Mouse (Mus musculus) forebrain, embryonic 11.5 days (tissue): Measurements from ENCODE around the gene Iscu. TPM values are rescaled to one million over a fixed set of nuclear protein-coding genes. Genes with fewer than 3 reads are reported as not detected.
"Not testable (repeated sequence)": the region's sequence is repeated elsewhere in the genome, so short reads cannot be mapped to it uniquely, and the experiment has no call there.

ENCODE experiments used
- ATAC-seq: fragments of 200-750 bp; cut with Nextera tagmentation; replicated peaks from 2 replicates; pipeline ENCODE4 v1.8.0; 2017; ENCODE audit warnings: moderate TSS enrichment; ENCODE audit not compliant: low FRiP score
- DNase-seq: peaks from one replicate; pipeline ENCODE4 v3.0.0-alpha.2; 2017; ENCODE audit warnings: low spot score
- H3K27ac ChIP-seq: fragments of 300-500 bp; sonication (generic); 2 replicates; pipeline ENCODE4 v1.5.1; 2014; ENCODE audit warnings: low read depth, low read length
- H3K27me3 ChIP-seq: fragments of 300-500 bp; sonication (generic); 2 replicates; pipeline ENCODE4 v1.6.1; 2014; ENCODE audit warnings: mild to moderate bottlenecking, low read length, mixed read lengths; ENCODE audit not compliant: control insufficient read depth, insufficient read depth
- H3K36me3 ChIP-seq: fragments of 300-500 bp; sonication (generic); 2 replicates; pipeline ENCODE4 v1.6.1; 2014; ENCODE audit warnings: mild to moderate bottlenecking, low read length, moderate library complexity, mixed read lengths; ENCODE audit not compliant: control insufficient read depth, insufficient read depth
- H3K4me1 ChIP-seq: fragments of 300-500 bp; sonication (generic); replicated peaks from 2 replicates; pipeline ENCODE4 v1.6.1; 2014; ENCODE audit warnings: low read length, mixed read lengths; ENCODE audit not compliant: control insufficient read depth, insufficient read depth
- H3K4me2 ChIP-seq: fragments of 300-500 bp; sonication (generic); 2 replicates; pipeline ENCODE4 v1.6.1; 2014; ENCODE audit warnings: low read depth, mild to moderate bottlenecking, low read length, moderate library complexity, mixed read lengths; ENCODE audit not compliant: severe bottlenecking
- H3K4me3 ChIP-seq: fragments of 300-500 bp; sonication (generic); 2 replicates; pipeline ENCODE4 v1.5.1; 2014; ENCODE audit warnings: low read depth, low read length
- H3K9ac ChIP-seq: fragments of 300-500 bp; sonication (generic); 2 replicates; pipeline ENCODE4 v1.6.1; 2014; ENCODE audit warnings: low read length
- H3K9me3 ChIP-seq: fragments of 300-500 bp; sonication (generic); 2 replicates; pipeline ENCODE4 v1.6.1; 2016; ENCODE audit warnings: low read length, mixed read lengths; ENCODE audit not compliant: control insufficient read depth
- WGBS: fragments of 180-500 bp; shearing (Covaris S2); extraction: QIAGEN DNeasy Blood & Tissue Kit; methylation state at CpG from one replicate; pipeline ENCODE4 v1.1.7; 2014; 5-methylcytosine and 5-hydroxymethylcytosine counted together
- polyA plus RNA-seq: library from polyadenylated mRNA; unstranded; fragments of >200 nt; fragmentation: Nextera tagmentation; extraction: Ambion mirVana; gene quantifications from 2 replicates; pipeline ENCODE4 v1.2.1, GENCODE M21; 2014

The Iscu gene
- polyA plus RNA-seq, 1 experiment from 2014 or later, result 99.4 TPM

DNA sequence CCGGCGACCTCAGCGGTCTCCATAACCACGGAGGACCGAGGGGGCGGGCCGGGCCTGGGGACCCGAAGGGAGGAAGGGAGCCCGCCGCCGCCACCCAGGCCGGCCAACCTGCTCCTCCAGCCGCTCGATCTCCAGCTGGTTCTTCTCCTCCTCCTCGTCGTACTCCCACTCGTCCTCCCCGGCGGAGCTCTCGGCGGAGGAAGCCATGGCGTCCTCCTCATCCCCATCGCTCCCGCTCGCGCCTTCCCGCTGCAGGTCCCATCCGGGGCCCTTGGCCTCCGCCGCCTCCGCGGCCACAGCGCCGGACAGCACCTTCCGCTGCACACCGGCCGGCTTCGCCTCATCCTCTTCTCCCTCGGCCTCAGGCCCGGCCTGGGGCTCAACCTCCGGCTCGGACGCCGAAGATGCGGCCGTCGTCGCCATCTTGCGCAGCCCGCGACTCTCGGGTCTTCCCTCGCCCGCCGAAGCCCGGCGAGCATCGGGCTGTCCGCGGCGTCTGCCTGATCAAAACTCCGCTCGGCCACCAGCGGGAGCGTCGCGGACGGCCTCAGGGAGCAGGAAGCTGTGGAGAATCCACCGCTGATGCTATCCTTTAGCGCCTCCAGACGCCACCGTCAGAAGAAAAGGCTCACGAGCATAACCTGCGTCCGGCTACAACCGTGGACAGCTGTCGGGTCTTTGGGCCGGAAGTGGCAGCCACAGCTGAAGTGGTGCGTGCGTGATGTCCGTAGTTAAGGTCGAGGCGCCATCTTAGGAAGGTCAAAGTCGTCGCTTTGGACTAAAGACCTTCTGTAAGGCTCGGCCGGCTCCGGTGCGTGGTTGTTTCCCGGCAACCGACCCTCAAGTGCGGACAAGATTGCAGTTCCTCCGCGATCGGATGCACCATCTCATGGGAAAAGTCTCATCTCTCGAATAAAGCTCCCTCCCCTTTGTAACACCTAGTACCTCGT is 1.1 kb upstream of the Iscu start:
- Histone ChIP-seq H3K9ac (peak overlapping the region; percentile 98), H3K4me3 (peak overlapping the region; percentile 100), H3K27ac (peak overlapping the region; percentile 98), H3K27me3 (no peaks in the 10 kb centered on the region), H3K4me1 (0 out of 2 replicates have a peak, but pooled peaks cover 8% of the 10 kb centered on the region), H3K9me3 (no peaks in the 10 kb centered on the region), H3K4me2 (peak overlapping the region; percentile 70), H3K36me3 (peaks cover 9% of the 10 kb centered on the region; the same call in 1 of the 2 replicates)
- WGBS, result under 1% methylated on average over 94 of the region's 97 CpGs
- peak; percentile 90 for DNase-seq
- ATAC-seq, result peak; percentile 80

DNA sequence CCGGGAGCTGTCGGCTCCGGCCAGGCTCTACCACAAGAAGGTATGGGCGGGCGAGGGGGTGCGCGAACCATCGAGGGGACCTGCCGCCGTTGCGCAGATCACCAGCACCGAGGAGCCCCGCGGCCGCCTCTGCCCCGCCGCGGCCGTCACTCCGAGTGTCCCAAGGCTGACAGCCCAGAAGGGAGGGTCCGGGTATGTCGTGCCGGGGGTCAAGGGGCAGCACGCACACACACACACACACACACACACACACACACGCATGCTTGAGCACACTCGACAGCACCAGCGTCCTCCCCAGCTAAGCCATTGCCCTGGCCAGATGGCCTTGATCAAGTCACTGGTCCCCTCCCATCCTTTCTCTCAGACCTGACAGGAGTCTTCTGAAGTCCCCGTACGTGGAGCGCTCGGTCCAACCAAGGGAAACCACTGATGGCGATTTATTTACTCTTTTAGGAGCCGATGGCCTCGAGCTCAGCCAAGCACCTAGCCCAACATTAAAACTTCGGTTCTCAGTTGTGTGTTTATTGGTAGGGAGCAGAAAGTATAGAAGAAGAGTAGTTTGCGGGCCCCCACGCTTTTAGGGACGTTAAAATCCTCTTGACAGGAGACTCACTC is 464 bp downstream of the Iscu start:
- H3K36me3 ChIP-seq, result peaks cover 12% of the 10 kb centered on the region; the same call in 1 of the 2 replicates
- no peak overlapping the region for H3K27ac ChIP-seq
- no peaks in the 10 kb centered on the region for H3K9me3 ChIP-seq
- DNase-seq (no peak), ATAC-seq (peak; percentile 54)
- H3K9ac ChIP-seq, result peak overlapping the region; percentile 53
- WGBS, result 1% methylated on average over 37 of the region's 38 CpGs
- no peaks in the 10 kb centered on the region for H3K27me3 ChIP-seq
- H3K4me2 ChIP-seq, result peak overlapping the region; percentile 70
- H3K4me1 ChIP-seq, result 0 out of 2 replicates have a peak, but pooled peaks cover 8% of the 10 kb centered on the region
- peak overlapping the region; percentile 100 for H3K4me3 ChIP-seq

DNA sequence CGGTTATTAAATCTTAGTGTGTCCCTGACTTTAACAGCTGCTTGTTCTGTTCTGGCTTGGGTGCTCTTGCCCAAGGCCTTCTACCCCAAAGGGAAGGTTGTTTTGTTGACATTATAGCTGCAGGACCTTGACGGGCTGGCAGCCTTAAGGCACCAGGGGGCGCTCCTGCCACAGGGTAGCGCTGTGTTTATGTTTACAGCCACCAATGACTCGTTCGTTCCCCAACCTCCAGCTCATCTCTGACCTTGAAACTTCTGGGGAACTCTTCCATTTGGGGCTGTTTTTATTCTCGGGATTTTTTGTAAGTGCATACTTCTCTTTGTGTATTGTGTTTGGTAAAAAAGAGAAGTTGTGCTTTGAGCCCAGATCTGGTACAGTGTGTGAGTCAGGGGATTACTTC is 1.1 kb downstream of the Iscu start:
- peak; percentile 92 for DNase-seq
- Histone ChIP-seq H3K4me1 (0 out of 2 replicates have a peak, but pooled peaks cover 8% of the 10 kb centered on the region), H3K4me3 (peak overlapping the region; percentile 100), H3K36me3 (peaks cover 7% of the 10 kb centered on the region; the same call in 1 of the 2 replicates), H3K9me3 (no peaks in the 10 kb centered on the region), H3K27me3 (no peaks in the 10 kb centered on the region), H3K4me2 (peak overlapping the region; percentile 70), H3K9ac (no peak overlapping the region), H3K27ac (no peak overlapping the region)
- no peak for ATAC-seq
- 2% methylated on average over 7 of the region's 7 CpGs for WGBS

- Histone ChIP-seq H3K27ac (no peak overlapping the region), H3K9me3 (no peaks in the 10 kb centered on the region), H3K4me3 (no peak overlapping the region), H3K36me3 (peaks cover 7% of the 10 kb centered on the region; the same call in 1 of the 2 replicates), H3K4me2 (no peak overlapping the region), H3K27me3 (no peaks in the 10 kb centered on the region), H3K4me1 (no peaks in the 10 kb centered on the region), H3K9ac (no peak overlapping the region)
- DNase-seq (no peak), ATAC-seq (no peak)
- WGBS, result 92% methylated on average over 10 of the region's 10 CpGs
Measured at GRCm38 (mm10) chr5:113775585-113775984, 3.0 kb downstream of the Iscu start.

- no peak for ATAC-seq
- H3K4me2 ChIP-seq, result no peak overlapping the region
- H3K4me1 ChIP-seq, result no peaks in the 10 kb centered on the region
- DNase-seq, result no peak
- H3K4me3 ChIP-seq, result no peak overlapping the region
- no peaks in the 10 kb centered on the region for H3K27me3 ChIP-seq
- H3K36me3 ChIP-seq, result peaks cover 7% of the 10 kb centered on the region; the same call in 1 of the 2 replicates
- no peak overlapping the region for H3K9ac ChIP-seq
- no peaks in the 10 kb centered on the region for H3K9me3 ChIP-seq
- WGBS, result 93% methylated on average over 15 of the region's 15 CpGs
- no peak overlapping the region for H3K27ac ChIP-seq
Measured at GRCm38 (mm10) chr5:113776128-113776895, 3.8 kb downstream of the Iscu start.

DNA sequence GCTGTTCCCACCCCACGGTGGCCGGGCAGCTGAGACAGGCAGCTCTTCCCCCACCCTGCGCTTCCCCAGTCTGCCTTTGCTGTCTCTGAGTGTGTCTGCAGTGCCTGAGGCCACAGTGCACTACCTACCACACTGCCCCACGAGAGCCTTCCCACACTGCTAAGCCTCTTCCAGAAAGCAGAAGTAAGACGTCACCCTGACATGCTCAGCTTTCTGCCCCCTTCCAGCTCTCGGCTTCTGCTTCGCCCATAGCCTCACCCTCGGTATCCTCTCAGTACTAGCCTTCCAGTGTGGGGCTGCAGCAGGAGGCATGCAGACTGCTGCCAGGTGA is 4.3 kb downstream of the Iscu start:
- no peaks in the 10 kb centered on the region for H3K9me3 ChIP-seq

DNA sequence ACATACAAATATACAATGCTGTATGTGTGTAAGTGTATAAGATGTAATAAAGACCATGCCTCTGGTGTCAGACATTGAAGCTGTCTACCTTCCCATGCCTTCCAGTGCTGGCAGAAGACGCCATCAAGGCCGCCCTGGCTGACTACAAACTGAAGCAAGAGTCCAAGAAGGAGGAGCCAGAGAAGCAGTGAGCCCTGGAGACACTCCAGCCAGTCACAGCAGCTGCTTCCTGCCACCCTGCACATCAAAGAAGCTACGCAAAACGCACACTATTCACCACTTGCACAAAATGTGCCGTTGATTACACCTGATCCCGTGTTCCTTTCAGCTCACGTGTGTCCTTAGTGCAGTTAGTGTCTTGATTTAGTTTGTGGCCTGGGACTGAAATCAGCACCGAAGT is 5.2 kb downstream of the Iscu start:
- H3K4me2 ChIP-seq, H3K4me3 ChIP-seq, H3K36me3 ChIP-seq, H3K27me3 ChIP-seq, DNase-seq, ATAC-seq, H3K9me3 ChIP-seq, H3K27ac ChIP-seq, H3K9ac ChIP-seq, H3K4me1 ChIP-seq: not testable (repeated sequence)
- 92% methylated on average over 8 of the region's 8 CpGs for WGBS

More for the DNA sequence above, 4.3 kb downstream of the Iscu start:
- DNase-seq (no peak), ATAC-seq (no peak)
- Histone ChIP-seq H3K9ac (no peak overlapping the region), H3K36me3 (peaks cover 7% of the 10 kb centered on the region; the same call in 1 of the 2 replicates), H3K27me3 (no peaks in the 10 kb centered on the region), H3K27ac (no peak overlapping the region), H3K4me3 (no peak overlapping the region), H3K4me1 (no peaks in the 10 kb centered on the region), H3K4me2 (no peak overlapping the region)
- 88% methylated on average over 8 of the region's 8 CpGs for WGBS

DNA sequence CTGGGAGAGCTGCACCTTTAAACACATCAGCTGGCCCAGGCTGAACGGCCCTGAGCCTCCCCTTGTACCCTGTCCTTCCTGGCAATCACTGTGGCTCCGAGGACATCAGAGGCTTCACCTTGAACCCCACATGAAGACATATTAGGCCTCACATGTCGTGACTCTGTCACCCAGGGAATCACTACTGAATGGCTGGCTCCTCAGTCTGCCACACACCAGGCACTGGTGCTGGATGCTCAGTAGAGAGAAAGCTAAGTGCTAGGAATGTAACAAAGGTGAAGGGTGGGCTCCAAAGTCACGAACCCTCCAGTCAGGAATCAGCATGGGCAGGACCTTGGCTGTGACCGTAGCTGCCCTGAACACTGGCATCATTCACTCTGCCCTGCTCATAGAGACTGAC is 7.0 kb downstream of the Iscu start:
- H3K9ac ChIP-seq, result no peak overlapping the region
- no peaks in the 10 kb centered on the region; the same call in 1 of the 2 replicates for H3K4me1 ChIP-seq
- no peaks in the 10 kb centered on the region for H3K27me3 ChIP-seq
- no peaks in the 10 kb centered on the region for H3K9me3 ChIP-seq
- ATAC-seq (no peak), DNase-seq (no peak)
- H3K4me2 ChIP-seq, result no peak overlapping the region
- peaks cover 7% of the 10 kb centered on the region; the same call in 1 of the 2 replicates for H3K36me3 ChIP-seq
- H3K27ac ChIP-seq, result no peak overlapping the region
- H3K4me3 ChIP-seq, result no peak overlapping the region
- WGBS, result 86% methylated on average over 5 of the region's 5 CpGs
